Mouse (Mus musculus) CH12.LX (cell line): ENCODE data around the gene Ptpn20. TPM values are rescaled to one million over a fixed set of nuclear protein-coding genes. Genes with fewer than 3 reads are reported as not detected.
A peak's percentile ranks its signal among the peaks of the same experiment; 100 is the strongest.

Experiments used
- DNase-seq: peaks from one replicate; pipeline ENCODE4 v3.0.0-alpha.2; 2013; ENCODE audit errors: extremely low read depth
- H3K27ac ChIP-seq: 2 replicates; pipeline ENCODE4 v1.5.1; 2012; ENCODE audit warnings: low read depth, mild to moderate bottlenecking, control low read depth, moderate library complexity; ENCODE audit not compliant: insufficient read depth
- H3K27me3 ChIP-seq: replicated peaks from 2 replicates; pipeline ENCODE3; 2012; ENCODE audit warnings: inconsistent platforms
- H3K36me3 ChIP-seq, 2 experiments: replicated peaks in 1 of 2; 2 replicates each; pipeline versions ENCODE3 to v1.6.1; 2012; ENCODE audit warnings: inconsistent platforms in 1 of 2, low read length in 1 of 2, mild to moderate bottlenecking in 1 of 2, mixed read lengths in 1 of 2, moderate library complexity in 1 of 2; ENCODE audit not compliant: control insufficient read depth in 1 of 2, insufficient read depth in 1 of 2
- H3K4me1 ChIP-seq, 2 experiments: 2 replicates each; pipeline ENCODE4 v1.6.1; 2012; ENCODE audit warnings: inconsistent platforms in 1 of 2, moderate library complexity in 1 of 2; ENCODE audit not compliant: insufficient read depth in 2 of 2, control insufficient read depth in 1 of 2
- H3K4me2 ChIP-seq: 2 replicates; pipeline ENCODE4 v1.6.1; 2012; ENCODE audit warnings: low read depth, mild to moderate bottlenecking, control low read depth; ENCODE audit not compliant: poor library complexity, insufficient read depth, severe bottlenecking
- H3K4me3 ChIP-seq, 3 experiments: fragments of 150-350 bp in 1 of 3; sonication (generic) in 1 of 3; replicated peaks in 1 of 3; 2 replicates each; pipeline versions ENCODE3 to v1.5.1; 2011 to 2012; ENCODE audit warnings: low read depth in 2 of 3, low read length in 2 of 3, mild to moderate bottlenecking in 2 of 3, moderate library complexity in 2 of 3, control low read depth in 1 of 3, improper control_type of control experiment in 1 of 3, inconsistent platforms in 1 of 3, mixed read lengths in 1 of 3; ENCODE audit not compliant: poor library complexity in 1 of 3
- H3K79me2 ChIP-seq: replicated peaks from 2 replicates; pipeline ENCODE4 v1.6.1; 2012; ENCODE audit warnings: mild to moderate bottlenecking, moderate library complexity; ENCODE audit not compliant: control insufficient read depth, poor library complexity, insufficient read depth, severe bottlenecking; ENCODE audit errors: extremely low read depth
- H3K9ac ChIP-seq: 2 replicates; pipeline ENCODE4 v1.6.1; 2012; ENCODE audit warnings: low read depth, mild to moderate bottlenecking, control low read depth, moderate library complexity; ENCODE audit not compliant: insufficient read depth
- H3K9me3 ChIP-seq: replicated peaks from 2 replicates; pipeline ENCODE3; 2012; ENCODE audit warnings: low read length, inconsistent platforms, mixed read lengths
- CHD2 ChIP-seq: IDR thresholded peaks from 2 replicates; pipeline ENCODE4 v1.6.1; 2011; ENCODE audit warnings: low read length, improper control_type of control experiment
- CTCF ChIP-seq, 2 experiments: IDR thresholded peaks in 1 of 2; conservative IDR thresholded peaks in 1 of 2; 2 replicates each; pipeline ENCODE4 v1.5.1; 2011 to 2012; ENCODE audit warnings: low read depth in 2 of 2, low read length in 2 of 2, improper control_type of control experiment in 1 of 2, inconsistent platforms in 1 of 2, mild to moderate bottlenecking in 1 of 2, moderate library complexity in 1 of 2
- E2F4 ChIP-seq: IDR thresholded peaks from 2 replicates; pipeline ENCODE4 v1.6.1; 2011; ENCODE audit warnings: low read depth, low read length, improper control_type of control experiment; ENCODE audit not compliant: insufficient replicate concordance
- JUN ChIP-seq: IDR thresholded peaks from 2 replicates; pipeline ENCODE4 v1.6.1; 2011; ENCODE audit warnings: low read depth, mild to moderate bottlenecking, low read length, improper control_type of control experiment, moderate library complexity; ENCODE audit not compliant: insufficient read depth
- MAFK ChIP-seq: IDR thresholded peaks from 2 replicates; pipeline ENCODE4 v1.6.1; 2011; ENCODE audit warnings: low read length, improper control_type of control experiment; ENCODE audit not compliant: insufficient replicate concordance
- MAZ ChIP-seq: IDR thresholded peaks from 2 replicates; pipeline ENCODE4 v1.6.1; 2012; ENCODE audit warnings: low read depth, mild to moderate bottlenecking, inconsistent platforms, low read length, improper control_type of control experiment, moderate library complexity
- MYC ChIP-seq: IDR thresholded peaks from 2 replicates; pipeline ENCODE4 v1.6.1; 2011; ENCODE audit warnings: low read depth, mild to moderate bottlenecking, improper control_type of control experiment, low read length
- NELFE ChIP-seq: IDR thresholded peaks from 2 replicates; pipeline ENCODE4 v1.6.1; 2011; ENCODE audit warnings: low read depth, low read length, improper control_type of control experiment
- RAD21 ChIP-seq: IDR thresholded peaks from 2 replicates; pipeline ENCODE4 v1.6.1; 2011; ENCODE audit warnings: low read depth, mild to moderate bottlenecking, low read length, improper control_type of control experiment, moderate library complexity
- SMC3 ChIP-seq: IDR thresholded peaks from 2 replicates; pipeline ENCODE4 v1.6.1; 2011; ENCODE audit warnings: low read depth, low read length, improper control_type of control experiment
- TCF12 ChIP-seq: IDR thresholded peaks from 2 replicates; pipeline ENCODE4 v1.6.1; 2014; ENCODE audit warnings: low read depth, mild to moderate bottlenecking, inconsistent platforms, low read length, improper control_type of control experiment
- UBTF ChIP-seq: IDR thresholded peaks from 2 replicates; pipeline ENCODE4 v1.6.1; 2012; ENCODE audit warnings: low read depth, mild to moderate bottlenecking, inconsistent platforms, low read length, improper control_type of control experiment, moderate library complexity
- ZKSCAN1 ChIP-seq: IDR thresholded peaks from 2 replicates; pipeline ENCODE4 v1.6.1; 2012; ENCODE audit warnings: low read depth, inconsistent platforms, low read length, improper control_type of control experiment, borderline replicate concordance
- ZMIZ1 ChIP-seq: IDR thresholded peaks from 2 replicates; pipeline ENCODE4 v1.6.1; 2012; ENCODE audit warnings: low read depth, mild to moderate bottlenecking, inconsistent platforms, low read length, improper control_type of control experiment
- ZNF384 ChIP-seq: IDR thresholded peaks from 2 replicates; pipeline ENCODE4 v1.6.1; 2012; ENCODE audit warnings: low read depth, low read length, improper control_type of control experiment, inconsistent platforms
- dilution Hi-C: fragments of 300-500 bp; cut with MboI; formaldehyde crosslinking; loops from 2 replicates; pipeline ENCODE4 v1.14.3; 2020; ENCODE audit warnings: low sequenced_read_pairs; ENCODE audit not compliant: extremely low pct_unique_long_range_greater_than_20kb, extremely low pct_ligation_motif_present
- in situ Hi-C: fragments of 300-500 bp; cut with MboI; formaldehyde crosslinking; loops from 3 replicates; pipeline ENCODE4 v1.14.3; 2019; ENCODE audit warnings: low sequenced_read_pairs, low pct_ligation_motif_present, low pct_unique_long_range_greater_than_20kb, mixed read lengths
- polyA plus RNA-seq: library from polyadenylated mRNA; unstranded; fragments of >175 nt; gene quantifications from 2 replicates; pipeline ENCODE4 v1.2.1, GENCODE M21; 2012; ENCODE audit warnings: low read depth; ENCODE audit not compliant: insufficient read length
- total RNA-seq, 2 experiments: library from RNA; depleted of rRNA; stranded (reverse); fragments of 300-350 nt in 1 of 2; fragments of >200 nt in 1 of 2; gene quantifications; 2 replicates each; pipeline ENCODE4 v1.2.3; 2012 to 2014

The Ptpn20 gene
- total and polyA plus RNA-seq, 3 experiments: 0.10 to 0.11 TPM; not detected in 1

DNA sequence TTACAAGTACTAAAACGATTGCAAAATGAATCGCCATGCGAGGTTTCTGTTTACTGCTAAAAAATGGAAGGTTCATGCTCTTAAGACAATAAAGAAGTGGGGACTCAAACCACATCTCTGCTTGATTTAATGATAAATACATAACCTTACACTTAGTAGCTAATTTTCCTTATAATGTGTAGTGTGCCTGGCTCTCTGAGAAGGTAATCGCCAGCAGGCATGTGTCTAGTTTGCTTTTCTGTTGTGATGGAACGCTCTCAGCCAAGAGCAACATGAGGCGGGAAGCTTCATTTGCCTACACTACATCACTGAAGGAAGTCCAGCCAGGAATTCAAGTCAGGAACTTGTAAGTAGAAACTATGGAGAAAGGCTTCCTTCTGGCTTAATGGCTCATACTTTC, 77.3 kb downstream of the Ptpn20 start:
- in situ Hi-C loops: no loop called here

DNA sequence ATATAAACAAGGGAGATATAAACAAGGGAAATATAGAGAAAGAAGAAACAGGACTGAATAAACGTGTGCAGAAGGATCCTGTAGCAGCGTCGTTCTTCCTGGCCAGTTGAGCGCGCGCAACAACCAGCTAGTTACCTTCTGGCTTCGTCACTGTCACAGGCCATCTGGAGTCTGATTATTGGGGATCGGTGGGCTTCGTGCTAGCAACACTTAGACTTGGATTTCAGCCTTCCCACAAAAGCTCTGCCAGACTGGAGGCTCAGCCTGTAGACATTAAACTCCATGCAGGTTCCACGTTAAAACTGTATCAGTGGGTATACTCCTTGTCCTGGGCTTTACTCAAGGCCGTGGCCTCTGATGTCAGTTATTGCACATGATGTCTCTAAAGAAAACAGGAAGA, 80.9 kb downstream of the Ptpn20 start:
- Histone ChIP-seq H3K9ac (no peak overlapping the region), H3K4me1 (no peaks in the 10 kb centered on the region), H3K79me2 (no peaks in the 10 kb centered on the region), H3K4me3 (no peak overlapping the region), H3K9me3 (no peaks in the 10 kb centered on the region), H3K27ac (no peak overlapping the region), H3K27me3 (no peaks in the 10 kb centered on the region), H3K4me2 (no peak overlapping the region), H3K36me3 (no peaks in the 10 kb centered on the region)
- in situ Hi-C loops (loop anchor here (10.0 kb wide), 1 partner anchor 265 kb away; no protein-coding TSS in a partner anchor), dilution Hi-C loops (no loop called here)
- TF ChIP-seq ZKSCAN1 (no peak), MAFK (no peak), MAZ (no peak), ZNF384 (no peak), TCF12 (no peak), NELFE (no peak), JUN (no peak), ZMIZ1 (no peak)
- DNase-seq: no peak

More for the DNA sequence above, 77.3 kb downstream of the Ptpn20 start:
- Histone ChIP-seq H3K79me2 (no peaks in the 10 kb centered on the region), H3K9ac (no peak overlapping the region), H3K36me3 (no peaks in the 10 kb centered on the region), H3K4me1 (no peaks in the 10 kb centered on the region), H3K4me3 (no peak overlapping the region), H3K9me3 (no peaks in the 10 kb centered on the region), H3K27me3 (no peaks in the 10 kb centered on the region), H3K4me2 (no peak overlapping the region), H3K27ac (no peak overlapping the region)
- TF ChIP-seq UBTF: no peak
- no peak for TF ChIP-seq E2F4
- TF ChIP-seq MYC: no peak
- no peak for TF ChIP-seq ZMIZ1
- TF ChIP-seq ZKSCAN1: no peak
- no peak for TF ChIP-seq CHD2
- TF ChIP-seq TCF12: no peak
- dilution Hi-C loops: no loop called here
- DNase-seq: no peak

GRCm38 (mm10) chr14:33673350-33674087, 84.5 kb downstream of the Ptpn20 start:
- in situ Hi-C loops: loop anchor here (10.0 kb wide), 1 partner anchor 261 kb away; no protein-coding TSS in a partner anchor

More at GRCm38 (mm10) chr14:33673350-33674087, 84.5 kb downstream of the Ptpn20 start:
- Histone ChIP-seq H3K27me3 (no peaks in the 10 kb centered on the region), H3K4me3 (no peak overlapping the region), H3K36me3 (no peaks in the 10 kb centered on the region), H3K27ac (no peak overlapping the region)
- peak; percentile 72 to 83; a peak in 3 of 4 replicates for TF ChIP-seq CTCF (conservative IDR thresholded peaks at IDR 0.05 in 1 of 2, IDR thresholded peaks at IDR 0.05 in 1 of 2; ENCODE audit: low read depth in 2 of 2, low read length in 2 of 2)
- peak; percentile 66 for TF ChIP-seq SMC3
- no peak for TF ChIP-seq E2F4
- peak; percentile 84 for TF ChIP-seq RAD21
- TF ChIP-seq, all 38 proteins: peak for 3
- H3K4me2 ChIP-seq: no peak overlapping the region
- no peak overlapping the region for H3K9ac ChIP-seq
- no peaks in the 10 kb centered on the region for H3K9me3 ChIP-seq
- no peaks in the 10 kb centered on the region for H3K79me2 ChIP-seq
- dilution Hi-C loops: no loop called here
- DNase-seq: peak; percentile 48
- no peaks in the 10 kb centered on the region for H3K4me1 ChIP-seq
